Comparison of ENCODE assay signal across 8 mouse cellular contexts in genomic region chr9:72797136-72797621, GRCm38 (mm10). TPM values are rescaled to one million over a fixed set of nuclear protein-coding genes. Genes with fewer than 3 reads are reported as not detected.
DNase-seq lines count a peak whose midpoint lies in the region; ATAC-seq and TF ChIP-seq lines count a peak whose summit lies in the region.

No protein-coding gene starts in this region.

- no peak for TF ChIP-seq CTCF in kidney, postnatal 0 days (IDR thresholded peaks at IDR 0.05; ENCODE audit: low read depth)

- peak; percentile 72 for DNase-seq in ES-CJ7 (ENCODE audit: low read depth, low spot score)
- peak; percentile 11 for DNase-seq in gastrocnemius, postnatal 10 days
- DNase-seq in kidney, postnatal 0 days (ENCODE audit: low spot score) = no peak
- peak; percentile 54 to 58 for DNase-seq in monocyte, adult 2 months (ENCODE audit: low read depth in 1 of 2, low spot score in 2 of 2)
- DNase-seq in cerebellum, postnatal 14 days = no peak
- no peak for DNase-seq in testis, postnatal 10 days (ENCODE audit: low spot score)
- no peak for DNase-seq in frontal cortex, postnatal 36 days (ENCODE audit: low spot score in 2 of 2)

- H3K4me1 ChIP-seq in kidney, postnatal 0 days (replicated peaks; ENCODE audit: insufficient read depth, low read length) = no peaks in the 10 kb centered on the region

- H3K27me3 ChIP-seq in kidney, postnatal 0 days (ENCODE audit: insufficient read depth, low read length) = no peaks in the 10 kb centered on the region

- H3K27ac ChIP-seq in kidney, postnatal 0 days = no peak overlapping the region

- no peak for ATAC-seq in kidney, postnatal 0 days (replicated peaks; ENCODE audit: low FRiP score, low read depth)
- ATAC-seq in megakaryocyte-erythroid progenitor cell, adult 5-6 weeks (replicated peaks; ENCODE audit: low FRiP score, low TSS enrichment, poor library complexity, severe bottlenecking) = no peak

- H3K4me2 ChIP-seq in kidney, postnatal 0 days (ENCODE audit: low read length) = peak overlapping the region; percentile 32; the same call in 1 of the 2 replicates

- H3K4me3 ChIP-seq in kidney, postnatal 0 days (replicated peaks; ENCODE audit: low read depth, low read length) = no peak overlapping the region

- 44% methylated on average over 9 of the region's 9 CpGs for WGBS in kidney, postnatal 0 days

- H3K9me3 ChIP-seq in kidney, postnatal 0 days (replicated peaks; ENCODE audit: low read length) = no peaks in the 10 kb centered on the region

- no peak overlapping the region for H3K9ac ChIP-seq in kidney, postnatal 0 days (ENCODE audit: low read depth, low read length)

- H3K36me3 ChIP-seq in kidney, postnatal 0 days (ENCODE audit: insufficient read depth, low read length) = no peaks in the 10 kb centered on the region

RNA-seq across cellular contexts. Expression of gene Prtg, which starts 9.5 kb away (rescaled TPM):
- under 1 TPM; 0.49 to 0.95 TPM for total RNA-seq in gastrocnemius, postnatal 10 days (2021)
- polyA plus RNA-seq in kidney, postnatal 0 days (2015; fragmentation: Nextera tagmentation; extraction: Ambion mirVana) = 1.2 TPM in 2 replicates
- total RNA-seq in megakaryocyte-erythroid progenitor cell, adult 5-6 weeks (2014; fragmentation: Nextera tagmentation) = not detected in 2 replicates
- not detected in 2 replicates for total RNA-seq in megakaryocyte-erythroid progenitor cell, adult 5-6 weeks (2017)

Comparison
In these comparisons a context has a peak if more than half of its experiments do, and no peak if none do; other contexts are left out.
1. DNase-seq: peak in ES-CJ7 (single experiment), gastrocnemius, postnatal 10 days (single experiment) and monocyte, adult 2 months (2 of 2); none in kidney, postnatal 0 days (single experiment), cerebellum, postnatal 14 days (0 of 2), testis, postnatal 10 days (single experiment) and frontal cortex, postnatal 36 days (0 of 2).